Mouse (Mus musculus) lung, postnatal 0 days (tissue): ENCODE measurements at regions not wholly inside any gene's neighbourhood (a gene's known extent, or its start where the extent isn't known, plus 50 kb on each side); places are given as distances from the start of the nearest gene placed in this dataset.
"Not testable (repeated sequence)": the region's sequence is repeated elsewhere in the genome, so short reads cannot be mapped to it uniquely, and the experiment has no call there.

Experiments
- ATAC-seq: fragments of 200-750 bp; cut with Nextera tagmentation; 2 replicates; pipeline ENCODE4 v1.8.0; 2017; ENCODE audit warnings: moderate library complexity
- DNase-seq: peaks from one replicate; pipeline ENCODE4 v3.0.0-alpha.2; 2016; ENCODE audit warnings: low spot score
- H3K27ac ChIP-seq: fragments of 300-500 bp; sonication (generic); 2 replicates; pipeline ENCODE4 v1.5.1; 2014; ENCODE audit warnings: antibody characterized with exemption, mild to moderate bottlenecking, low read length, mixed read lengths
- H3K27me3 ChIP-seq: fragments of 300-500 bp; sonication (generic); replicated peaks from 2 replicates; pipeline ENCODE4 v1.6.1; 2014; ENCODE audit warnings: low read length, mixed read lengths; ENCODE audit not compliant: insufficient read depth
- H3K36me3 ChIP-seq: fragments of 300-500 bp; sonication (generic); 2 replicates; pipeline ENCODE4 v1.6.1; 2014; ENCODE audit warnings: low read length, mixed read lengths; ENCODE audit not compliant: insufficient read depth
- H3K4me1 ChIP-seq: fragments of 300-500 bp; sonication (generic); 2 replicates; pipeline ENCODE4 v1.6.1; 2014; ENCODE audit warnings: antibody characterized with exemption, low read depth, low read length, mixed read lengths; ENCODE audit not compliant: insufficient read depth
- H3K4me2 ChIP-seq: fragments of 300-500 bp; sonication (generic); replicated peaks from 2 replicates; pipeline ENCODE4 v1.6.1; 2014; ENCODE audit warnings: low read depth, mild to moderate bottlenecking, low read length, moderate library complexity, mixed read lengths
- H3K4me3 ChIP-seq: fragments of 300-500 bp; sonication (generic); 2 replicates; pipeline ENCODE4 v1.5.1; 2014; ENCODE audit warnings: low read depth, low read length
- H3K9ac ChIP-seq: fragments of 300-500 bp; sonication (generic); replicated peaks from 2 replicates; pipeline ENCODE4 v1.6.1; 2014; ENCODE audit warnings: low read depth, mild to moderate bottlenecking
- H3K9me3 ChIP-seq: fragments of 300-500 bp; sonication (generic); 2 replicates; pipeline ENCODE4 v1.6.1; 2016; ENCODE audit warnings: low read length, mixed read lengths
- CTCF ChIP-seq: IDR thresholded peaks from 2 replicates; pipeline ENCODE4 v1.5.1; 2016; ENCODE audit warnings: antibody characterized with exemption, mild to moderate bottlenecking
- EP300 ChIP-seq: IDR thresholded peaks from 2 replicates; pipeline ENCODE4 v1.6.1; 2016; ENCODE audit warnings: antibody characterized with exemption, mild to moderate bottlenecking, control low read depth
- WGBS: fragments of 180-500 bp; shearing (Covaris S2); extraction: QIAGEN DNeasy Blood & Tissue Kit; methylation state at CpG from one replicate; pipeline ENCODE4 v1.1.7; 2014; 5-methylcytosine and 5-hydroxymethylcytosine counted together

DNA sequence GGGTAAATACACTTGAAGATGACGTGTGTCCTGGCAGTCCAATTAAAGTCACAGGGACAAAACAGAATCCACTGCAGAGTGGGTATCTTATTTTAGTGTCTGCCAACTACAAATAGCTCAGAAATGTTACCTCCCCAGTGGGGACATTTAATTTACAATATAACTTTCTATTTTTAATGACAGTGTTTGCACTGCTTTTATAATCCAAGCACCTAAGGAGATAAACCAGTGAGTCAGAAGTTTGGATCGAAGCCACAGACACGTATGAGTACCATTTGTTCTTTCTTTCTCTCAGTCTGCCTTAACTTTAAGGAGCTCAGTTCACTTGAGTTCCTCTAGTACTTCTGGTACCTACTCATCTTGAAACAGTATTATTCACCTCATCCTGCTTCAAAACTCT lies 346.1 kb upstream of the Htr2a start:
- ATAC-seq (peak; percentile 16; the same call in 1 of the 2 replicates), DNase-seq (peak; percentile 7)
- no peaks in the 10 kb centered on the region for H3K27me3 ChIP-seq
- no peak overlapping the region for H3K4me2 ChIP-seq
- no peak overlapping the region for H3K4me3 ChIP-seq
- H3K9ac ChIP-seq: no peak overlapping the region
- WGBS: 50% methylated on average over 3 of the region's 3 CpGs
- no peaks in the 10 kb centered on the region for H3K36me3 ChIP-seq
- H3K9me3 ChIP-seq: no peaks in the 10 kb centered on the region
- H3K27ac ChIP-seq: no peak overlapping the region
- no peak for TF ChIP-seq EP300
- TF ChIP-seq CTCF: no peak
- H3K4me1 ChIP-seq: no peaks in the 10 kb centered on the region

DNA sequence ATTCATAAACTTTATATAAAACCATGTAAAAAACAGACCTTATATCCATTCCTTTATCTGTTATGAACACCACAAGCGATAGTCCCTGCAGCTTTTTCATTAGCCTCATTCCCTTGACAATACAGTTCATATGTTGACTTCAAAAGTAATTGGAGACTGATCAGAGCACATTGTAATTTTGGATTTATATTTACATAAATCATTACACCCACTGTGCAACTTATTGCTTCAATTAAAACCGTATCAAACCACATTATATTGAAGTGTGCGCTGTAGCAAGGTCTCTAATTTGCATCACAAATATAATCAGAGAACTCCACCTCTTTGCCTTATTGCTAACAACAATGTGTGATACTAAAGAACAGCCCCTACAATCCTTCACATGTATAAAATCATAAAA lies 336.2 kb upstream of the Htr2a start:
- 87% methylated on average over 3 of the region's 3 CpGs for WGBS
- TF ChIP-seq EP300: no peak
- TF ChIP-seq CTCF: no peak
- no peak for DNase-seq
- H3K27ac ChIP-seq: no peak overlapping the region
- H3K36me3 ChIP-seq: no peaks in the 10 kb centered on the region
- no peaks in the 10 kb centered on the region for H3K4me1 ChIP-seq
- H3K9me3 ChIP-seq: no peaks in the 10 kb centered on the region
- H3K4me3 ChIP-seq: no peak overlapping the region
- no peak overlapping the region for H3K4me2 ChIP-seq
- no peak overlapping the region for H3K9ac ChIP-seq
- ATAC-seq: no peak
- no peaks in the 10 kb centered on the region for H3K27me3 ChIP-seq

DNA sequence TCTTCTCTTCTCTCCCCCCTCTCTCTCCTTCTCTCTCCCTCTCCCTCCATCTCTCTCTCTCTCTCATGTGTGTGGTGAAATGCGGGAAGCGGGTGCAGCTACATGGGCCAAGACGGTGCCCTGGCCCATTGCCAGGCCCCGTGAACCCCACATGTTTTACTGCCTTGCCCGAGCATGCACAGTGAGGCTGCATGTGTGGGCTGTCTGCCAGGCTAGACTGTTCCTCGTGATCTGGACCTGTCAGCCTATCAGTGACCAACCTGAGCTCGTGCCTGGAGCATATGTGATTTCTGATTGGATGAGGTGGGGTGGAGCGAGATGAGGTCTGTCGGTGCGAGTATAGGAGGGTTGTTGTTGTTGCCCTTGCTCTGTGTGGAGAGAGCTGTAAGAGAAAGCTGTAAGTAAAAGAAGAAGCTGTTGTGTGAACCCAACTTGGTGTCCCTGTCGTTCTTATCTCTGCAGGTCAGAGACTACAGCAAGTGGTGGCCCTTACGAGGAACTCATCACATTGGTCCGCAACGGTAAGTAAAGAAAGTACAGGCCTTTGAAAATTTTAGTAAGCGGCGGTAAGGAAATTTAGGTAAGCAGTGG lies 333.8 kb upstream of the Htr2a start:
- WGBS: 78% methylated on average over 16 of the region's 16 CpGs
- ATAC-seq: no peak
- no peaks in the 10 kb centered on the region for H3K27me3 ChIP-seq
- H3K9ac ChIP-seq: no peak overlapping the region
- no peak for DNase-seq
- no peak overlapping the region for H3K4me2 ChIP-seq
- H3K4me3 ChIP-seq: no peak overlapping the region
- H3K9me3 ChIP-seq: no peaks in the 10 kb centered on the region
- no peaks in the 10 kb centered on the region for H3K36me3 ChIP-seq
- TF ChIP-seq EP300: no peak
- TF ChIP-seq CTCF: no peak
- H3K4me1 ChIP-seq: no peaks in the 10 kb centered on the region
- no peak overlapping the region for H3K27ac ChIP-seq

DNA sequence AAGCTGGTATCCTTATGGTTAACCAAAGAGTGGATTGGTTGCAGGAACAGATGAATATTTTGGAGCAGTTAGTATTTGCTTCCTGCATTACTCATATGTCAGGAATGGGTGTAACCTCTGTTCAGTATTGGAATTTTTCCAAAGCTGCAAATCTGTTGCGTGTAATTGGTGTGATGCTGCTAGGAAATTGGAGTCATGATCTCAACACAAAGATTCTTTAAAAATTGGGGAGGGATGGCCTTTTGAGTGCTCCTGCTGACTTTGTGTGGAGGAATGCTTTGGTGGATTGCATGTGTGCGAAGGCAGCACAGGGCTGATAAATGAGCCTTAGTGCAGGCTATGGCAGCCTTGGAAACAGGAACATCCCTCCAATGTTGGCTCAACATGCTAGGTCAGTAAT lies 331.2 kb upstream of the Htr2a start:
- DNase-seq: peak; percentile 9
- not testable (repeated sequence) for ATAC-seq

DNA sequence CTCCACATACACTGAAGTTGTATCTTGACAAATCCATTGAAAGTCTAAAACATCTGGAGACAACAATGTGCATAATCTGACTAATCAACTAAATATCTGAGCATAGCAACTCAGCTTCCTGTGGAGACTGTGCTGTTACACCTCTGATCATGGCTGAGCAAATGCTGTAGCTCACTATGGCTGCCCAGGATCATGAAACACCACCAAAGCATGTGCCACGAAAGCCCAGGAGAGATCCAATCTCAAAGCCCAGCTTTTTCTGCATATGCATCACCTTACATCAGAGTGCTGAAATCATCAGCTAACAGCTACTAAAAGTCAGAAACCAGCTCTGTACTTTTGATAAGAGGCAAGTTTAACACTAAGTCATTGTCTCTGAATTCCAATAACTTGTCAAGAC lies 313.3 kb upstream of the Htr2a start:
- Histone ChIP-seq H3K27me3 (no peaks in the 10 kb centered on the region), H3K36me3 (no peaks in the 10 kb centered on the region), H3K9ac (no peak overlapping the region), H3K4me3 (no peak overlapping the region), H3K4me1 (no peaks in the 10 kb centered on the region), H3K27ac (no peak overlapping the region), H3K4me2 (no peak overlapping the region), H3K9me3 (no peaks in the 10 kb centered on the region)
- WGBS: 37% methylated on average over 1 of the region's 1 CpGs
- ATAC-seq: no peak
- no peak for DNase-seq
- TF ChIP-seq CTCF (no peak), EP300 (no peak)

More for the DNA sequence above, 331.2 kb upstream of the Htr2a start:
- H3K27ac ChIP-seq, H3K4me3 ChIP-seq, H3K36me3 ChIP-seq, H3K4me2 ChIP-seq, H3K9me3 ChIP-seq, H3K9ac ChIP-seq, H3K4me1 ChIP-seq, H3K27me3 ChIP-seq: not testable (repeated sequence)
- WGBS: 47% methylated on average over 2 of the region's 2 CpGs

DNA sequence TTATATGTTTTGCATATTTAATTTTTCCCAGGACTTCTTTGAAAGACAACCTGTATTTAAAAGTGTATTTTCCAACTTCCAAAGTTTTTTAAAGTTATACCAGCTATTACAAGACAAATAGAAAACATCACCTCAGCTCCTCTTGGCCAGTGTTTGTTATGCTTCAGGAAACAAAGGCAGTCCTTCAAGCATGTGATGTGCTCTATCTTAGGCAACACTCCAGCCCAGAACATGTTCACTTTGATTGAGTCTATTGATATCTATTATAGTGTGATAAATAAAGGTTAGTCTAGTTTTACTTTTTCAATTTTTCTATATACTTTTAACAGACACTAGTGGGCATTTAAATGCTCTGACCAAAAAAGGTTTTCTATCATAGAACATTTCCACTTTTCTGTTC lies 289.9 kb upstream of the Htr2a start:
- H3K4me1 ChIP-seq: no peaks in the 10 kb centered on the region
- ATAC-seq (no peak), DNase-seq (no peak)
- no peaks in the 10 kb centered on the region for H3K9me3 ChIP-seq
- no peak overlapping the region for H3K27ac ChIP-seq
- H3K4me2 ChIP-seq: no peak overlapping the region
- no peak overlapping the region for H3K4me3 ChIP-seq
- H3K36me3 ChIP-seq: no peaks in the 10 kb centered on the region
- H3K9ac ChIP-seq: no peak overlapping the region
- TF ChIP-seq EP300: no peak
- no peak for TF ChIP-seq CTCF
- H3K27me3 ChIP-seq: no peaks in the 10 kb centered on the region

DNA sequence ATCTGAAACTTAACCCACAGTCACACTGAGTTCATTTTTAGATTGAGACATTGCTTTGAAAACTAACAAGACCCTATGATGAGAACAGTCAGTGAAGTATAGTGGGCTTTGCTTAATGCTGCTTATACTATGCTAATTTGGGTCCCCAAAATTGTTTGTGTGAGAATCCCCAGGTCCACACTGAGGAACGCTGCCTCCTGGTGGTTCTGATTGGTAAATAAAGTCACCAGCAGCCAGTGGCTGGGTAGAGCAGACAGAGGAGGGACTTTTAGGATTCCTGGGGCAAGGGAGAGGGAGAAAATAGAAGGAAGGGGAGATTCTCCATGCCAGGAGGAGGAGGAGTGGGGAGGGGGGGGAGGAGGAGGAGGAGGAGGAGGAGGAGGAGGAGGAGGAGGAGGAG lies 288.4 kb upstream of the Htr2a start:
- Histone ChIP-seq H3K9me3 (no peaks in the 10 kb centered on the region), H3K4me3 (no peak overlapping the region), H3K4me2 (no peak overlapping the region), H3K36me3 (no peaks in the 10 kb centered on the region), H3K4me1 (no peaks in the 10 kb centered on the region), H3K27ac (no peak overlapping the region), H3K27me3 (no peaks in the 10 kb centered on the region), H3K9ac (no peak overlapping the region)
- ATAC-seq (no peak), DNase-seq (no peak)
- TF ChIP-seq CTCF: peak; percentile 54
- no peak for TF ChIP-seq EP300
- WGBS: 26% methylated on average over 1 of the region's 1 CpGs
